Mouse (Mus musculus): ENCODE results near the gene D7Ertd443e. TPM values are rescaled to one million over a fixed set of nuclear protein-coding genes. Genes with fewer than 3 reads are reported as not detected.
A peak's percentile ranks its signal among the peaks of the same experiment; 100 is the strongest.

The D7Ertd443e gene
- polyA plus RNA-seq, 1 experiment from 2014 or later, result 0.24 TPM

DNA sequence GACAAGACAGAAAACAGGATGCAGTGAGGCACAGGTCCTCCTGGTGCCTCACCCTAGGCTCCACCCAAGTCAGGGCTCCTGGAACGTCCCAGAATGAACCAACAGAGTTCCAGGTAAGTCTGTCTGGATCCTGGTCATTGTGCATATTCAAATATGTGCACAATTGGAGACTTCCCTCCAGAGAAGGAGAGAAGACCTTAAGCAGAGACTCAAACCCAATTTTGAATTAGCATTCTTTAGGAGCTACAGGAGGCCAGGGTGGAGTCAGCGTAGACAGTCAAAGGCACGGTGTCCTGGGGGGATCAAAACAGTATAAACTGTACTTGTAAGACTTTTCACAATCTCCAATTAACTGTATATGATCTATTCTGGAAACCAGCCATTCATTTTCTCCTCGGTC is 113.0 kb downstream of the D7Ertd443e start:
- Histone ChIP-seq H3K9me3 (no peaks in the 10 kb centered on the region), H3K36me3 (no peaks in the 10 kb centered on the region), H3K4me1 (replicated peaks) (no peaks in the 10 kb centered on the region), H3K4me3 (no peak overlapping the region), H3K27ac (no peak overlapping the region), H3K27me3 (ENCODE audit: insufficient read depth, poor library complexity, severe bottlenecking) (no peaks in the 10 kb centered on the region)
- 72% methylated on average over 4 of the region's 4 CpGs for WGBS
- DNase-seq (ENCODE audit: low spot score), result no peak

- DNase-seq (ENCODE audit: low spot score), result no peak
- Histone ChIP-seq H3K4me3 (no peak overlapping the region), H3K9me3 (no peaks in the 10 kb centered on the region), H3K4me1 (replicated peaks) (peaks cover 13% of the 10 kb centered on the region; the same call in 1 of the 2 replicates), H3K27me3 (ENCODE audit: insufficient read depth, poor library complexity, severe bottlenecking) (no peaks in the 10 kb centered on the region), H3K36me3 (no peaks in the 10 kb centered on the region), H3K27ac (no peak overlapping the region)
- 82% methylated on average over 4 of the region's 4 CpGs for whole genome bisulfite sequencing
Observed at GRCm38 (mm10) chr7:134265783-134266182, 119.7 kb downstream of the D7Ertd443e start.

DNA sequence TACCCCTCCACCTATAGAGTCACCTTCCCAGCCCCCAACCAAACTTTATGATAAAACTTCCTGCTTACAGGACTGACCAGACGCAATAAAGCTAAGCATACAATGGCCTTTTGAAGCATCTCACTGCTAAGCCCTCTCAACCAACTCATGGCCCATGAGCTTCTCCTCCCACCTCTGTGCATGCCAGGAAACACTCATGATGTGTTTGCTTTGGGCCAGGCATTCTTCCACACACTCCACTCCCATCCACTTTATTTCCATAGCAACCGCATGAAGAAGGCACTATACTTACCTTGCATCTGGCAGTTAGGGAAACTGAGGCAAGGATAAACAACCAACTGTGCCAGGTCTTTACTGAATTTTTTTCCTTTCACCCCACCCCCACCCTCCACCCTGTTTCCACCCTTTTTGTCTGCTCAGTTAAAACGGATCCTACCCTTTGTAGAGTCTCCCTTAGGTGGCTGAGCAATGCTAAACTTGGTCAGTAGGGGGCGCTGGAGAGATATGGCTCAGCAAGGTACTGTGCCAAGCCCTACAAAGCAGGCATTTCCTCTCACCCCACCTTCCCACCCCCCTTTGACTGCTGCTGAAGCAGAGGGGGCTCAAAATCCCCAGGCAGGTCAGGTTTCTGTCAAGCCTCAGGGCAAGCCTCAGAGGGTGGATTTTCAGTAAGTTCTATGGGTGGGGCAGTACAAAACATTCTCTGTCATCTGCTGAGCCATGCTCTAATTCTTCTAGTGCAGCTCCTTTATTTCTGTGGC is 122.1 kb downstream of the D7Ertd443e start:
- peak; percentile 68 for DNase-seq (ENCODE audit: low spot score)

GRCm38 (mm10) chr7:134261003-134261701 is 124.3 kb downstream of the D7Ertd443e start:
- no peak for DNase-seq (ENCODE audit: low spot score)
- WGBS, result 60% methylated on average over 4 of the region's 4 CpGs
- no peaks in the 10 kb centered on the region for H3K9me3 ChIP-seq
- peaks cover 13% of the 10 kb centered on the region; the same call in 1 of the 2 replicates for H3K4me1 ChIP-seq (replicated peaks)
- H3K4me3 ChIP-seq, result no peak overlapping the region
- H3K27me3 ChIP-seq (ENCODE audit: insufficient read depth, poor library complexity, severe bottlenecking), result no peaks in the 10 kb centered on the region
- no peaks in the 10 kb centered on the region for H3K36me3 ChIP-seq
- no peak overlapping the region for H3K27ac ChIP-seq

More for the DNA sequence above, 122.1 kb downstream of the D7Ertd443e start:
- no peaks in the 10 kb centered on the region for H3K9me3 ChIP-seq
- H3K4me1 ChIP-seq (replicated peaks), result peaks cover 13% of the 10 kb centered on the region; the same call in 1 of the 2 replicates
- no peaks in the 10 kb centered on the region for H3K36me3 ChIP-seq
- H3K27ac ChIP-seq, result no peak overlapping the region
- no peaks in the 10 kb centered on the region for H3K27me3 ChIP-seq (ENCODE audit: insufficient read depth, poor library complexity, severe bottlenecking)
- no peak overlapping the region for H3K4me3 ChIP-seq
- 42% methylated on average over 4 of the region's 4 CpGs for WGBS

- 88% methylated on average over 7 of the region's 7 CpGs for WGBS
- no peak for DNase-seq (ENCODE audit: low spot score)
- Histone ChIP-seq H3K27me3 (ENCODE audit: insufficient read depth, poor library complexity, severe bottlenecking) (no peaks in the 10 kb centered on the region), H3K27ac (no peak overlapping the region), H3K4me3 (no peak overlapping the region), H3K36me3 (no peaks in the 10 kb centered on the region), H3K9me3 (no peaks in the 10 kb centered on the region), H3K4me1 (replicated peaks) (peaks cover 13% of the 10 kb centered on the region; the same call in 1 of the 2 replicates)
Observed at GRCm38 (mm10) chr7:134250273-134250870, 135.1 kb downstream of the D7Ertd443e start.

GRCm38 (mm10) chr7:134248041-134248440 is 137.4 kb downstream of the D7Ertd443e start:
- H3K4me3 ChIP-seq, result no peak overlapping the region
- H3K9me3 ChIP-seq, result no peaks in the 10 kb centered on the region
- no peak overlapping the region for H3K27ac ChIP-seq
- peaks cover 13% of the 10 kb centered on the region; the same call in 1 of the 2 replicates for H3K4me1 ChIP-seq (replicated peaks)
- no peaks in the 10 kb centered on the region for H3K27me3 ChIP-seq (ENCODE audit: insufficient read depth, poor library complexity, severe bottlenecking)
- 97% methylated on average over 2 of the region's 2 CpGs for WGBS
- DNase-seq (ENCODE audit: low spot score), result no peak
- no peaks in the 10 kb centered on the region for H3K36me3 ChIP-seq

DNA sequence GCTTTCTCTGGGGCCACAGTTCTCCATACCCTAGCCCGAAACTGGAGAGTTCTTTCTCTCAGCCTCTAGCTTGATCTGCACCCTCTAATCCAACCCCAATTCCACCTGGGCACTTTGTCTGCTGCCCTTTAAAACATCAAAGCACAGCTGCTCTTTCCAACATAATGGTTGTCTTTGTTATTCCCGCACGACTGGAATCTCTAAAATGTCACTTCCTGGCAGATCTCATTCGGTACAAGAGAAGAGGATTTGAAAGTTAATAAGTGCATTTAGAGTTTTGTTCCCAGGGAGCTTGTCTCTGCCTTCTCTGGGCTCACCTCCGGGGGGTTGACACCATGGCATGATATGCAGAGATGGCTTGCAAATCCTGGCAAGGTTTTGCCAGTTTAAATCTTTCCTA is 138.8 kb downstream of the D7Ertd443e start:
- no peak overlapping the region for H3K4me3 ChIP-seq
- no peaks in the 10 kb centered on the region for H3K9me3 ChIP-seq
- 43% methylated on average over 5 of the region's 5 CpGs for WGBS
- DNase-seq (ENCODE audit: low spot score), result no peak
- peak overlapping the region; percentile 23; the same call in 1 of the 2 replicates for H3K27ac ChIP-seq
- no peaks in the 10 kb centered on the region for H3K36me3 ChIP-seq
- H3K27me3 ChIP-seq (ENCODE audit: insufficient read depth, poor library complexity, severe bottlenecking), result no peaks in the 10 kb centered on the region
- H3K4me1 ChIP-seq (replicated peaks), result peaks cover 13% of the 10 kb centered on the region; the same call in 1 of the 2 replicates

DNA sequence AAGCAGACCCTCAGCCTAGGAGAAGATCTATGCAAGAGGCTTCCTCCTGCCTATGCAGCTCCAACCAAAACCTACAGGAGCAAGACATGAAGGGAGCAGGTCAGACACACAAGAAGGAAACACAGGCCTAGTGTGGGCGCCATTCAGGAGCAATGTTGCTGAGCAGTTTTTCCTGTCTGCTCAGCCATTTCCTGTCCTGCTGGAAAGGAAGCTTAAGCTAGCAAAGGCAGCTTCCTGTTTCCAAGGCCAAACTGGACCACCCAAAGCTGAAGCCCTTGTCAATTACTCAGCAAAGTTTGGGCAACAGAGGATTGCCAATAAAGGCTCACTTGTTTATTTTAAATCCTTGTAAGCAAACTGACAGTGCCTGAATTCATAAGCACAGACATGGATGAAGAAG is 142.7 kb downstream of the D7Ertd443e start:
- Histone ChIP-seq H3K4me3 (no peak overlapping the region), H3K9me3 (no peaks in the 10 kb centered on the region), H3K36me3 (no peaks in the 10 kb centered on the region), H3K4me1 (replicated peaks) (peaks cover 13% of the 10 kb centered on the region; the same call in 1 of the 2 replicates), H3K27me3 (ENCODE audit: insufficient read depth, poor library complexity, severe bottlenecking) (no peaks in the 10 kb centered on the region), H3K27ac (no peak overlapping the region)
- 81% methylated on average over 1 of the region's 1 CpGs for WGBS
- no peak for DNase-seq (ENCODE audit: low spot score)

- Histone ChIP-seq H3K4me1 (replicated peaks) (peaks cover 4% of the 10 kb centered on the region; the same call in 1 of the 2 replicates), H3K27me3 (ENCODE audit: insufficient read depth, poor library complexity, severe bottlenecking) (no peaks in the 10 kb centered on the region), H3K36me3 (no peaks in the 10 kb centered on the region), H3K4me3 (no peak overlapping the region), H3K9me3 (no peaks in the 10 kb centered on the region), H3K27ac (no peak overlapping the region)
- 85% methylated on average over 4 of the region's 4 CpGs for WGBS
- DNase-seq (ENCODE audit: low spot score), result no peak
Observed at GRCm38 (mm10) chr7:134241212-134241611, 144.2 kb downstream of the D7Ertd443e start.

DNA sequence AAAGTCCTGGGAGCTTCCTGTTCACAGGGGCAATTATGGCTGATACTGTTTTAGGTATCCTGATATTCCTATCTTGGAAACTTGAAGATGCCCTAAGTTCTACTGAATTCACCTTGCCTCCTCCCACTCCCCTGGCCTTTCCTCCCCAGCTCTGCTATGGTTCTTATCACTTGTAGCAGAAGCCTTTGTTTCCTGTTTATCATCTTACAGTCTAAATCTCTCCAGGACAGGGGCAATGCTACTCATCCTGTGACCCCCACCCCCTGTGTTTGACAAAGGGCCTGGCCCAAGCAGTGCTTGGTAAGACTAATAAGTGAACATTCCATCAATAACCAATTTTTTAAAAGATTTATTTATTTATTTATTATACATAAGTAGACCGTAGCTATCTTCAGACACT is 144.9 kb downstream of the D7Ertd443e start:
- no peak for DNase-seq (ENCODE audit: low spot score)
- Histone ChIP-seq H3K27me3 (ENCODE audit: insufficient read depth, poor library complexity, severe bottlenecking) (no peaks in the 10 kb centered on the region), H3K27ac (no peak overlapping the region), H3K9me3 (no peaks in the 10 kb centered on the region), H3K36me3 (no peaks in the 10 kb centered on the region), H3K4me3 (no peak overlapping the region), H3K4me1 (replicated peaks) (no peaks in the 10 kb centered on the region)
- 92% methylated on average over 1 of the region's 1 CpGs for WGBS

DNA sequence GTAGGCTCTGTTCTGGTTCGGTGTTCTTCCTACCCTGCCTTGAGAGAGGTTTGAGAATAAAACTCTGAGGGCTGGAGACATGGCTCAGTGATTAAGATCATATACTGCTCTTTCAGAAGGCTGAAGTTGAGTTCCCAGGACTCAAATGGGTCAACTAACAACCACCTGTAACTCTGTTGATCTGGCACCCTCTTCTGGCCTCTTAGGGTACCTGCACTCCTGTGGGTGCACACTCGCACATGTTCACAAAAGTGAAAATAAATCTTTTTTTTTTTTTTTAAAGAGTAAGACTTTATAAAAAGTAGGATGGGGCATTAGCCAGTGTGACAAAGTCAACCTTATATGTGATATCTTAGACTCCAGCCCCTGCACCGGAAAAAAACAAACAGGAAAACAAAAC is 146.6 kb downstream of the D7Ertd443e start:
- Histone ChIP-seq H3K27me3 (ENCODE audit: insufficient read depth, poor library complexity, severe bottlenecking) (no peaks in the 10 kb centered on the region), H3K36me3 (no peaks in the 10 kb centered on the region), H3K9me3 (no peaks in the 10 kb centered on the region), H3K4me1 (replicated peaks) (no peaks in the 10 kb centered on the region), H3K4me3 (no peak overlapping the region), H3K27ac (no peak overlapping the region)
- WGBS, result 93% methylated on average over 3 of the region's 3 CpGs
- DNase-seq (ENCODE audit: low spot score), result no peak

DNA sequence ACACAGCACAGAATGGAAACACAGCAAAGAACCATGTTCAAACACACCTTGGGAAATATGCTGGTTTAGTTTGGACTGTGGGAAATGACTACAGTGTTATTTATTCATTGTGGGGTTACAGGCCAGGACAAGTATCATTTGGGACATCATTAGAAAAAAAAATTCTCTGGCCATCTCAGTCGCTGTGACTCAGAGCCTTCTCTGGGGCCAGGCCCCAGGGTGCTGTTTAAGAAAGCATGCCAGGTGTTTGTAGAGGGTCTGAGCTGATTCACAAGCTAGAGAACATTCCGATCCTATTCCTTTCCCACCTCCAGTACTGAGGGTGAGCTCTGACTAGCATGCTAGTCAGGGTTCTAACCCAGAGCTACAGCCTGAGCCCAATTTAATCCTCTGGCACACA is 148.1 kb downstream of the D7Ertd443e start:
- Histone ChIP-seq H3K36me3 (no peaks in the 10 kb centered on the region), H3K27me3 (ENCODE audit: insufficient read depth, poor library complexity, severe bottlenecking) (no peaks in the 10 kb centered on the region), H3K4me1 (replicated peaks) (no peaks in the 10 kb centered on the region), H3K4me3 (no peak overlapping the region), H3K27ac (no peak overlapping the region), H3K9me3 (no peaks in the 10 kb centered on the region)
- no peak for DNase-seq (ENCODE audit: low spot score)
- WGBS, result 73% methylated on average over 2 of the region's 2 CpGs

GRCm38 (mm10) chr7:134236727-134237126 is 148.7 kb downstream of the D7Ertd443e start:
- Histone ChIP-seq H3K9me3 (no peaks in the 10 kb centered on the region), H3K27me3 (ENCODE audit: insufficient read depth, poor library complexity, severe bottlenecking) (no peaks in the 10 kb centered on the region), H3K27ac (no peak overlapping the region), H3K4me1 (replicated peaks) (no peaks in the 10 kb centered on the region), H3K36me3 (no peaks in the 10 kb centered on the region), H3K4me3 (no peak overlapping the region)
- no peak for DNase-seq (ENCODE audit: low spot score)
